Mouse (Mus musculus) urinary bladder, postnatal 10 days (tissue): ENCODE results near the gene Nlrp6.
A peak's percentile ranks its signal among the peaks of the same experiment; 100 is the strongest.
"Not testable (repeated sequence)": the region's sequence is repeated elsewhere in the genome, so short reads cannot be mapped to it uniquely, and the experiment has no call there.

ENCODE experiments used
- DNase-seq: peaks from one replicate; pipeline ENCODE4 v3.0.0; 2022; ENCODE audit warnings: low spot score

Gene Nlrp6

GRCm38 (mm10) chr7:140920418-140921029 is at the start of gene Nlrp6:
TSS of gene Nlrp6 (plus strand) at chr7:140920902.
- DNase-seq: no peak

- no peak for DNase-seq
Measured at GRCm38 (mm10) chr7:140874224-140874623, 46.5 kb upstream of the Nlrp6 start.

- DNase-seq: no peak
Measured at GRCm38 (mm10) chr7:140877364-140877763, 43.3 kb upstream of the Nlrp6 start.

GRCm38 (mm10) chr7:140879355-140879754 is 41.3 kb upstream of the Nlrp6 start:
- no peak for DNase-seq

DNA sequence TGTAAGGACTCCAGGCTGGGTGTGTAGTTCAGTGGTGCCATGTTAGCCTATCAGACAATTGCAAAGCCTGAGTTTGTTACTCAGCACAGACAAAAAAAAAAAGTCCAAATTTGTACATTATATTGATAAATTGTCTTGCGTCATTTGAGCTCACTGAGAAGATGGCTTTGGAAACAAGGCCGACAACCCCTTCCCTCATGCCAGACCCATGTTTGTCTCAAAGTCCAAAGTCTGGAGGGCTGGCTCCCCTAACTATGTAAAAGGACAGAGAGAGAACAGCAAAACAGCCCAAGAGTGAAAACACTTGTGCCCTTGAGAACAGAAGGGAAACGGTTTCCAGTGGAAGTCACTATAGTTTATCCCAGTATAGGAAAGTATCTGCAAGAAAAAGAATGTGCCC is 40.3 kb upstream of the Nlrp6 start:
- DNase-seq: no peak

- no peak for DNase-seq
Measured at GRCm38 (mm10) chr7:140880865-140881515, 39.7 kb upstream of the Nlrp6 start.

DNA sequence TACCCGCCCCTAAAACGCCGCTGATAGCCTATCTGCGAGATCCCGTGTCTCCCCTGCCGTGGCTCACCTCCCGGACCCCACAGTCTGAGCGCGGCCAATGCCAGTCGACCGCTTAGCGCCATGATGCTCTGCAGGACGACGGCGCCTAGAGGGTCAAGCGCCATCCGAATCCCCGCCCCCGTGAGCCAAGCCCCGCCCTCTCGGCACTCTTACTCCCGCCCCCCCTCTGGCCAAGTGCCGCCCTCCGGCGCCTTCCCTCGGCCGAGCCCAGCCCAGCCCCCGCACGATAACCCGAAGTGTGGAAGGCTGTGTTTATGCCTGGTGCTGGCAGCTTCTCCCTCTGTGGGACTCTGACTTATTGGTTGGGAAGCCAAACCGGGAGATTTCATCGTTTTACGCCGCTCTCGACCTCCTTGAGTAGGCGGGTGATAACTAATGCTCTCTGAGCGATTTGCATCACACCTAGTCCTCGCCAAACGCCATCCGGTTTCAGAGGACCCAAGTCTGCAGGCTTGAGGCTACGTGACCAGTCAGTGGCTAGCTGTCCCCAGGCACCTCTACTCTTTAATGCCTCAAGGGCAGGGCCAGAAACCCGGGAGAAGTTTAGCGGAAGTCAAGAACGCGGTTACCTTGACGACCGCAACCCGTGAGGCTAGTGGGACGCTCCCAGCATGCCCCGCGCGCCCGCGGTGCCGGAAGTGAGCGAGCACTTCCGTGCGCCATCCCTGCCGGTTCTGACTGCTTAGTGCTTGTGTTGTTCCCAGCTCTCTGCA is 38.8 kb upstream of the Nlrp6 start, which contains the start of the genes Psmd13 and Sirt3:
Gene Psmd13, plus strand, starts transcription at position 273 of the 773 bp plus-strand sequence.
Gene Sirt3, minus strand, starts transcription at position 614 of the 773 bp plus-strand sequence.
- peak; percentile 74 for DNase-seq

- DNase-seq: no peak
Measured at GRCm38 (mm10) chr7:140882469-140882803, 38.3 kb upstream of the Nlrp6 start.

DNA sequence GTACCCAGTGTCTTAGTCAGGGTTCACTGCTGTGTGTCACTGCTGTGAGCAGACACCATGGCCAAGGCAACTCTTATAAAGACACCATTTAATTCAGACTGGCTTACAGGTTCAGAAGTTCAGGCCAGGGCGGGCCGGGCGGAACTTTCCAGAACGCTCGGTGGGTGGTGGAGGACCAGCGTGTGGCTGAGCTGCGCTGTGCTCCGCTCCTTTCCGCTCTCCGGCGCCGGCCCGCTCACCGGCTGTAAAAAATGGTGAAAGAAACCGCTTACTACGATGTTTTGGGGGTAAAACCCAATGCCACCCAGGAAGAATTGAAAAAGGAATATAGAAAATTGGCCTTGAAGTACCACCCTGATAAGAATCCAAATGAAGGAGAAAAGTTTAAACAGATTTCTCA is 30.1 kb upstream of the Nlrp6 start:
- DNase-seq: not testable (repeated sequence)

DNA sequence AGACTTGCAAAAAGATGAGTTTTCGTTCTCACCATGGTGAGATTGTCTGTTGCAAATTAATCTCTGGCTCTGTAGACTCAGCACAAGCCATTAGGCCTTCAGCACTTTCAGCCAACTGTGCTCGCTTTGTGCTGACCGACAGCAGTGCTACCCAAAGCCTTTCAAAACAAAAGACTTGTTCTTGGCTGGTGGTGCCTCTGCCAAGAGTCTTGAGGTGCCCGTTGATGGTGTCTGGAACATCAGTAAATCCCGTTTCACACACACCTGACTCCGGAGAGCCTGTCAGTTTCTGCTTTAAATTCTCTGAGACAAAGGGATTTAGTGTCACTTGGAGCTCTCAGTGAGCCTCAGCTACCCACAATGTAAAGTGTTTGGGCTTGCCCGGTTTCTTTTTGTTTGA is 26.7 kb upstream of the Nlrp6 start:
- DNase-seq: no peak

- DNase-seq: no peak
Measured at GRCm38 (mm10) chr7:140894611-140895010, 26.1 kb upstream of the Nlrp6 start.

GRCm38 (mm10) chr7:140897863-140898262 is 22.8 kb upstream of the Nlrp6 start:
- no peak for DNase-seq

GRCm38 (mm10) chr7:140899121-140899520 is 21.6 kb upstream of the Nlrp6 start:
- no peak for DNase-seq

GRCm38 (mm10) chr7:140900220-140900619 is 20.5 kb upstream of the Nlrp6 start, which contains the start of gene Cox8b:
TSS of gene Cox8b (minus strand) at chr7:140900446.
- no peak for DNase-seq

DNA sequence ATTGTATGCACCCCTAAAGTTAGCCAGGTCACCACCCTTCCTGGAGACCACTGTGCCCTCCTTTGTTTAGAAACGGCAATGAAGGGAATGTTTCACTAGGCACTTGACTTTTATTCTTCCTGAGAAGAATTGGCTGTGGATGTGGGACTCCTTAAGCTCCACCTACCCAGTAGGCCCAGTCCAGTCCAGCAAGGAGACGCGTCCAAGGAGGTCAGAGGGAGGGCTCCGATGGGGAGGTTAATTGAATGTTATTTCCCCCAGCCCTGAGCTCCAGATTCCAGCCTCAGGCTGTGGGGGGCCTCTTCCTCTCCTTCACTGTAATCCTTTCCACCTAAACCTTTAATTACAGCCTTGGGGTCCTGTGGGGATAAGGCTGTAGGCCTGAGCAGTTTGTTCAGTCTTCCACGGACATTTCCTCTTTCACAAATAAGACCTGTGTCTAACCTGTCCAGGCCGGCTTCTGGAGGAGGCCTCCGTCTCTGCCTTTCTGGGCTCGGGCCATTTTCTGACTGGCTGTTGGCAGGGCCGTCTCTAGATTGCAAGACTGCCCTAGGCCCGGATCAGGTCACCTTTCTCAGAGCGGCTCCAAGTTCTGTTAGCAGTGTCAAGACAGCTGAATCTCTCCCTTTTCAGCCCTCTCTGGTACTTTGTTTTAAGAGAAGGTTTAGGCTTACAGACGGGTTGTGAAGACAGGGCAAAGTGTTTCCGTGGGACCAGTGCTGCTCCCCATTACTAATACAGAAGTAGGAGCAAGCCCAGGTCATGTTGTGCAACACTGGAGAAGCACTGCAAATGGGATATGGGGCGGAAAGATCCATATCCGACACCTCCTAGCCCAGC is 18.4 kb upstream of the Nlrp6 start:
- no peak for DNase-seq

- DNase-seq: peak; percentile 47
Measured at GRCm38 (mm10) chr7:140903212-140903611, 17.5 kb upstream of the Nlrp6 start.

DNA sequence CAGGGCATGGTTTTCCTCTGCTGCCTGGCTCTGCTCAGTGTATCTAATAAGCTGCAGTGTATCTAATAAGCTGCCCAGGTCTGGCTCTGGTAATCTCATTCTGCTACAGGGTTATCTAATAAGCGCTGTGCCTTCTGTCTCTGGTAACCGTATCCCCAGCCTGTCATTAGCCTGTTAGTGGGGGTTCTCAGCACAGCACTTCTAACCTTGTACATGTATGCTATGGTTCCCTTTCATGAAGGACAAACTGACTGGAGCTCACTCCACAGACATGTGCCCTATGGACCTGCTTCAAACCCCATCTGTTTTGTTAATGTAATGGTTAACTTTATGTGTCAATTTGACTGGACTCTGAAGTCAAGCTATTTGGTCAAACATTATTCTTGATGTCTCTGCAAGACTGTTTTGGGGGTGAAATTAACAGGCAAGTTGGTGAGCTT is 15.0 kb upstream of the Nlrp6 start:
- no peak for DNase-seq

DNA sequence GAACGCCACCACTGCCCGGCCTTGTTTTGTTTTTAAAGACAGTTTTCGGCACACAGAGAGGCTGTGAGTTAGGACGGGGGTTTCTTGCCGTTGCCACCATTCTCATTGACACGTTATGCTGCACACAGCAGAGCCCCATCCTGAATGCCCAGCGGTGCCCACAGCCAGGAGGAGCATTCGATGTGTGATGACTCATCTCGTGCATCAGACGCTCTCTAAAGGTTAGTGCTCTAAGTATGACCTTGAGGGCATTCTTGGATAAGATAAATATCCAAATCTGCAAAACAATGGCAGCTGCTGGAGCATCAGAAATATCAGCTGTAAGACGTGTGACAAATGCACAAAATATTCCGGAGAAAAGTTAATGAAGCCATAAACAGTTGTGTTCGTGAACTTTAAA is 13.6 kb upstream of the Nlrp6 start:
- DNase-seq: no peak

DNA sequence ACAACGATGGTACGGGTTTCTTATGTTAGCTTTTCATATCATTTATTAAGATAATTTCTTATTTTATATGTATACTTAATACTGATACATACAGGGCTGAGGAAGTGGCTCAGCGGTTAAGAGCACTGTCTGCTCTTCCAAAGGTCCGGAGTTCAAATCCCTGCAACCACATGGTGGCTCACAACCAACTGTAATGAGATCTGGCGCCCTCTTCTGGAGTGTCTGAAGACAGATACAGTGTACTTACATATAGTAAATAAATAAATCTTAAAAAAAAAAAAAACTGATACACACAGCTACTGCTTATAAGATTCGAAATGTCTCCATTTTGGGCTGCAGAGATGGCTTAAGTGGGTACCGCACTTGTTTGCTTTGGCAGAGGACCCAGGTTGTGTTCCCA is 13.0 kb upstream of the Nlrp6 start:
- DNase-seq: no peak

DNA sequence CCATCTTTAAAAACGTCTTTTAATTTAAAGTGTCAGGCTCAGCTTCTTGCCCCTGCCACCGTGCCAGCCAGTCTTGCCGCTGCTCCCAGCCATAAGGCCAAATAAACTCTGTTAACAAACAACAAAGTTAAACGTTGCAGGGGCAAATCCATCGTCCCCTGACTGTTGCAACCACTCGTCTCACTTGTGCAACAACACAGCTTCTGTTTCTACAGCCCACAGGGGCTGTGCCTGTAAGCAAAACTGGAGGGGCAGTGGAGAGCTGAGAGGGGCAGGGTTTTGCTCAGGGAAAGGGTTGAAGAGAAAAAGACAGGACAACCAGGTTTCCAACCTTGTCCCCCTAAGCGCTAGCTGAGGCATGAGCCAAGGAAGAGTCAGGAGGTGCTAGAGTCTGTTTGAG is 12.5 kb upstream of the Nlrp6 start:
- DNase-seq: no peak

- DNase-seq: no peak
Measured at GRCm38 (mm10) chr7:140908634-140909107, 12.0 kb upstream of the Nlrp6 start.

- no peak for DNase-seq
Measured at GRCm38 (mm10) chr7:140912293-140912692, 8.4 kb upstream of the Nlrp6 start.
